Mouse (Mus musculus): ENCODE results near the gene Olfr198.
"Not testable (repeated sequence)": the region's sequence is repeated elsewhere in the genome, so short reads cannot be mapped to it uniquely, and the experiment has no call there.

Gene Olfr198

DNA sequence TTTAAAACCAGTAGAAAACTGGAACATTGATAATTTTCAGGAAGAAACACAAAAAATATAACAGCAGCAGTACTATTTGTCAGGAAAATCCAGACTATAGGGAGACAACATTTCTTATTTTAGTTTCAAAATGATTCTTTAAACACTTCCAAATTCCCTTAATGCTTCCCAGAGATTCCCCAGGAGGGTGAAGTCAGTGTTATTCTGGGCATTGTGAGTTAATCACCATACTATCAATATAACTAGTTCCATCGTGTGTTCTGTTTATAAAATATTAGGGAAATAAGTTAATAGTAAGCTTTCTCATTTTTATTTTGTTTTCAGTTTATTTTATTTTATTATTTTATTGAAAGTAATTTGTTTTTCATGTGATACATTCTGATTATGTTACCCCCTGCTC lies at the start of gene Olfr198:
Gene Olfr198 (minus strand): TSS at position 101 of the 400 bp plus-strand sequence.
- not testable (repeated sequence) for DNase-seq (ENCODE audit: extremely low spot score, low spot score)

DNA sequence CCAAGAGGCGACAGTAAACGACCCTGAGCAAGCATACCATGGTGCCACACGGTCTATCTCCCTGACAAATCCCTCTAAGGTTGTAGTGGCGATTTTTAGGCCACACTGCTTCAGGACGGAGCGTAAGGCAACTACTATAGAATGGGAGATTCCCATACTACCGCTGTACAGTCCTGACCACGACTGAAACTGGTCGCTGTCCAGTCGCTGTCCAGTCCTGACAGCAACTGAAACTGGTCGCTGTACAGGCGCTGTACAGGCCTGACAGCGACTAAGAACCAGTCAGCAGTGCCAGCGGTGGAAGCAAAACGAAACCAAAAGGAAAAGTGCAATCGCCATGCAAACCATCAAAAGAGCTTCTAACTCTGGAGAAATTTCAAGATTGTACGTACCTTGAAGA lies 46.4 kb upstream of the Olfr198 start:
- no peak for DNase-seq (ENCODE audit: extremely low spot score, low spot score)

DNA sequence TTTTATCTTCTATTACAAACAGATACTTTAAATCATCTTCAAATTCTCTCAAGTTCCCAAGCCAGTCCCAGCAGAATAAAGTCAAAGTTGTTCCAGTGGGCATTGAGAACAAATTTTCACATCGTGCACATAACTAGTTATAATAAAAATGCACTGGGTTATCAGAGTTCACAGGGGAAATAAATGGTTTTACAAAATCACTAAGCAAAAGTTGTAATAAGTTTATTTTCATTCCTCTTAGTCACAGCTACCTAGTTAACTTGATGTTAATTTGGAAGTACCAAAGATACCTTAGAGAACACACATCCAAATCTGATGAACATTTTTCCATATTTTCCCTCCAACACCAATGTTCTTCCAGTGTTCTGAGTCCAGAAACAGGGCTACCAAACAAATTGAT lies 16.3 kb upstream of the Olfr198 start, which contains the start of gene Olfr199:
Gene Olfr199 (minus strand): TSS at position 101 of the 400 bp plus-strand sequence.
- DNase-seq (ENCODE audit: extremely low spot score, low spot score) = not testable (repeated sequence)

DNA sequence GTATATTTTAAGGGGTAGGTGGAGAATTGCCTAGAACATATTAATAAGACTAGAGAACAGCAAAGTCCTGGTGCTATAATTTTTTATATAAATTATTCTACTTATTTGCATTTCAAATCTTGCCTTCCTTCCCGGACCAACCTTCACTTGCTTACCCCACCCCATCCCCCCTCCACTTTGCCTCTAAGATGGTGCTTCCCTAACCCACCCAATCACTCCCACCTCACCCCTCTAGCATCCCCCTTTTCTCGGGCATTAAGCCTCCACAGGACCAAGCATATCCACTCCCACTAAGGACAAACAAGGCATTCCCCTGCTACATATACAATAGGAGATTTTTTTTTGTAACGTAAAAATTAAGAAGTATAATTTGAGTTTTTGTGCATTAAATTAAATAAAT lies 14.5 kb upstream of the Olfr198 start:
- DNase-seq (ENCODE audit: extremely low spot score, low spot score) = not testable (repeated sequence)

DNA sequence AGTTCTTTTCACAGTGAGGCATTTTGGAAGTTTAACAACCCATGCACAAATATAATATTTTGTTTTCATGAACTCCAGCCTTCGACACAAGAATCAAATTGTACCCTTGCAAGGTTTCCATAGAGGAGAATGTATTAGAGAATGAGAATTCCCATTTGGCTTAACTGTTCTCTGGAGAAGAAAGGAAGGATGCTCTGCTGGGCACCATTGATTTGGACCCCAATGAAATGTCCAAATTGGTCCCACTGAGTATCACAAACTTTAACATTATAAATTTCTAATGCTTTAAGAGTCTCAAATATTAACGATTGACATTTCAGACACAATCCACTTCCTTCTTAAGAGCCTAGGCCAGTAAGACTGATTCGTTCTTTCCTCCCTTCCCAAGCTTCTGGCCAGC lies 33.0 kb downstream of the Olfr198 start, which contains the start of gene Olfr196:
Gene Olfr196 (minus strand): TSS at position 101 of the 400 bp plus-strand sequence.
- no peak for DNase-seq (ENCODE audit: extremely low spot score, low spot score)

DNA sequence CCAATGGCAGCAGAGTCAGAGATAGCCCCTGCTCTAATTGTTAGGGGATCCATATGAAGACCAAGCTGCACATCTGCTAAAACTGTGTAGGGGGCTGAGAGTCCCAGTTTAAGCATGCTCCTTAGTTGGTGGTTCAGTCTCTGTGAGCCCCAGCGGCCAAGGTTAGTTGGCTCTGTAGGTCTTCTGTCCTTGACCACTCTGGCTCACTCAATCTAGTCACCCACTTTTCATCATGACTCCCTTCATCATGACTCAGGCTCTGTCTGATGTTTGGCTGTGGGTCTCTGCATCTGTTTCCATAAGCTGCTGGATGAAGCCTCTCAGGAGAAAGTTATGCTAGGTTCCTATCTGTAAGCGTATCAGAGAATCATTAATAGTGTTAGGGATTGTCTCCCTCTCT lies 51.3 kb downstream of the Olfr198 start:
- no peak for DNase-seq (ENCODE audit: extremely low spot score, low spot score)
